In genomic region chr7:98469089-98469488, GRCm38 (mm10) we compare ENCODE assay signal across 16 mouse cellular contexts. TPM values are rescaled to one million over a fixed set of nuclear protein-coding genes. Genes with fewer than 3 reads are reported as not detected.
A peak's percentile ranks its signal among the peaks of the same experiment; 100 is the strongest.
DNase-seq lines count a peak whose midpoint lies in the region; ATAC-seq and TF ChIP-seq lines count a peak whose summit lies in the region.
"Had no signal": no experiment of that assay in that cellular context is flagged by ENCODE, and none has a peak within 500 bp of the region (broad histone marks: within the 10 kb centered on the region; RNA-seq: fewer than 3 reads in every experiment).

No protein-coding gene starts in this region.

- peak; percentile 57 for DNase-seq in lung, embryonic 14.5 days
- no peak for DNase-seq in lung, postnatal 4 days
- peak; percentile 46 to 65 for DNase-seq in thymus, postnatal 36 days
- DNase-seq in testis, postnatal 14 days (ENCODE audit: low spot score) = no peak
- DNase-seq in kidney, postnatal 36 days = no peak
- DNase-seq in stomach, postnatal 0 days (ENCODE audit: low spot score) = no peak
- DNase-seq: cerebellum, adult 11-12 months; lung, postnatal 10 days; right cerebral cortex, postnatal 4 days had no signal

- no peaks in the 10 kb centered on the region for H3K36me3 ChIP-seq in lung, embryonic 14.5 days (ENCODE audit: insufficient read depth)
- H3K36me3 ChIP-seq in limb, embryonic 13.5 days = no peaks in the 10 kb centered on the region
- no peaks in the 10 kb centered on the region for H3K36me3 ChIP-seq in stomach, postnatal 0 days (ENCODE audit: control insufficient read depth, insufficient read depth, low read length)
- H3K36me3 ChIP-seq: forebrain, embryonic 15.5 days; midbrain, embryonic 12.5 days had no signal

- no peak overlapping the region for H3K4me3 ChIP-seq in lung, embryonic 14.5 days (ENCODE audit: low read depth, low read length)
- H3K4me3 ChIP-seq in limb, embryonic 13.5 days = no peak overlapping the region
- H3K4me3 ChIP-seq in stomach, postnatal 0 days (ENCODE audit: low read depth, low read length) = no peak overlapping the region
- H3K4me3 ChIP-seq: forebrain, embryonic 15.5 days; midbrain, embryonic 12.5 days had no signal

- peak; percentile 56 for ATAC-seq in lung, embryonic 14.5 days (ENCODE audit: insufficient read depth)
- peak; percentile 91 for ATAC-seq in activated CD4-positive, CD25-positive, alpha-beta regulatory T cell, adult 4 months
- peak; percentile 81 for ATAC-seq in limb, embryonic 13.5 days (ENCODE audit: low FRiP score, low read depth)
- ATAC-seq in stomach, postnatal 0 days (ENCODE audit: low FRiP score, low TSS enrichment) = no peak
- ATAC-seq: forebrain, embryonic 15.5 days; intestine, postnatal 0 days had no signal

- no peaks in the 10 kb centered on the region for H3K9me3 ChIP-seq in lung, embryonic 14.5 days (ENCODE audit: low read depth, low read length)
- no peaks in the 10 kb centered on the region for H3K9me3 ChIP-seq in limb, embryonic 13.5 days
- H3K9me3 ChIP-seq in stomach, postnatal 0 days (ENCODE audit: control insufficient read depth, low read length) = no peaks in the 10 kb centered on the region
- H3K9me3 ChIP-seq: forebrain, embryonic 15.5 days; midbrain, embryonic 12.5 days had no signal

- H3K27ac ChIP-seq in lung, embryonic 14.5 days (ENCODE audit: low read depth) = no peak overlapping the region
- H3K27ac ChIP-seq in limb, embryonic 13.5 days = peak overlapping the region; percentile 81
- H3K27ac ChIP-seq in stomach, postnatal 0 days (replicated peaks) = no peak overlapping the region
- H3K27ac ChIP-seq: forebrain, embryonic 15.5 days; midbrain, embryonic 12.5 days had no signal

- H3K27me3 ChIP-seq in lung, embryonic 14.5 days (ENCODE audit: insufficient read depth, low read length) = no peaks in the 10 kb centered on the region
- H3K27me3 ChIP-seq in limb, embryonic 13.5 days = no peaks in the 10 kb centered on the region
- H3K27me3 ChIP-seq in stomach, postnatal 0 days (ENCODE audit: control insufficient read depth, insufficient read depth, low read length) = no peaks in the 10 kb centered on the region
- H3K27me3 ChIP-seq: forebrain, embryonic 15.5 days; midbrain, embryonic 12.5 days had no signal

- no peak for TF ChIP-seq CTCF in lung, embryonic 14.5 days (IDR thresholded peaks at IDR 0.05; ENCODE audit: low read depth)
- no peak for TF ChIP-seq CTCF in stomach, postnatal 0 days (IDR thresholded peaks at IDR 0.05; ENCODE audit: low read depth)

- H3K4me1 ChIP-seq in lung, embryonic 14.5 days (ENCODE audit: insufficient read depth) = no peaks in the 10 kb centered on the region
- peaks cover 30% of the 10 kb centered on the region for H3K4me1 ChIP-seq in limb, embryonic 13.5 days
- H3K4me1 ChIP-seq in stomach, postnatal 0 days (replicated peaks; ENCODE audit: control insufficient read depth, insufficient read depth) = no peaks in the 10 kb centered on the region
- H3K4me1 ChIP-seq: forebrain, embryonic 15.5 days; midbrain, embryonic 12.5 days had no signal

- no peak overlapping the region for H3K4me2 ChIP-seq in lung, embryonic 14.5 days
- no peak overlapping the region for H3K4me2 ChIP-seq in limb, embryonic 13.5 days (replicated peaks)
- no peak overlapping the region for H3K4me2 ChIP-seq in stomach, postnatal 0 days (replicated peaks; ENCODE audit: low read depth)
- H3K4me2 ChIP-seq: forebrain, embryonic 15.5 days; midbrain, embryonic 12.5 days had no signal

- no peak for TF ChIP-seq EP300 in stomach, postnatal 0 days (optimal IDR thresholded peaks at IDR 0.05)

- no peak overlapping the region for H3K9ac ChIP-seq in lung, embryonic 14.5 days
- H3K9ac ChIP-seq in limb, embryonic 13.5 days = no peak overlapping the region
- no peak overlapping the region for H3K9ac ChIP-seq in stomach, postnatal 0 days (ENCODE audit: low read length)
- H3K9ac ChIP-seq: forebrain, embryonic 15.5 days; midbrain, embryonic 12.5 days had no signal

- WGBS in lung, embryonic 14.5 days = 40% methylated on average over 3 of the region's 3 CpGs
- WGBS in limb, embryonic 13.5 days = 35% methylated on average over 3 of the region's 3 CpGs
- 61% methylated on average over 3 of the region's 3 CpGs for WGBS in stomach, postnatal 0 days

RNA-seq across cellular contexts. Expression of gene Lrrc32, which starts 20.0 kb away (rescaled TPM):
- polyA plus RNA-seq in lung, embryonic 14.5 days (2014; fragmentation: Nextera tagmentation; extraction: Ambion mirVana) = 7.2 and 7.3 TPM in 2 replicates
- 10 to 100 TPM; 57.2 to 89.2 TPM for polyA plus RNA-seq in activated CD4-positive, CD25-positive, alpha-beta regulatory T cell, adult 4 months (2017; shearing (Covaris generic))
- polyA plus RNA-seq in limb, embryonic 13.5 days (2015; fragmentation: Nextera tagmentation; extraction: Ambion mirVana) = 5.8 and 7.0 TPM in 2 replicates
- polyA plus RNA-seq in stomach, postnatal 0 days (2015; fragmentation: Nextera tagmentation; extraction: Ambion mirVana) = 3.6 and 6.0 TPM in 2 replicates

RNA-seq across cellular contexts. Expression of gene Gucy2d, which starts 28.9 kb away (rescaled TPM):
- polyA plus RNA-seq in lung, embryonic 14.5 days (2014; fragmentation: Nextera tagmentation; extraction: Ambion mirVana) = not detected in 2 replicates
- not detected for polyA plus RNA-seq in activated CD4-positive, CD25-positive, alpha-beta regulatory T cell, adult 4 months (2017; shearing (Covaris generic))
- not detected in 2 replicates for polyA plus RNA-seq in limb, embryonic 13.5 days (2015; fragmentation: Nextera tagmentation; extraction: Ambion mirVana)
- polyA plus RNA-seq in stomach, postnatal 0 days (2015; fragmentation: Nextera tagmentation; extraction: Ambion mirVana) = 0.02 TPM in 1 of 2 replicates, not detected in the other
- polyA plus RNA-seq: forebrain, embryonic 15.5 days; liver, adult 2 months; midbrain, embryonic 12.5 days; neural tube, embryonic 11.5 days had no signal

Comparison
In these comparisons a context has a peak if more than half of its experiments do, and no peak if none do; other contexts are left out.
1. DNase-seq: peak in lung, embryonic 14.5 days (single experiment) and thymus, postnatal 36 days (2 of 2); none in lung, postnatal 4 days (0 of 2), testis, postnatal 14 days (single experiment), kidney, postnatal 36 days (0 of 2) and stomach, postnatal 0 days (single experiment).